Mouse (Mus musculus) liver, embryonic 15.5 days (tissue): ENCODE results near the gene Fabp3. TPM values are rescaled to one million over a fixed set of nuclear protein-coding genes. Genes with fewer than 3 reads are reported as not detected.

ENCODE experiments used
- ATAC-seq: fragments of 200-750 bp; cut with Nextera tagmentation; 2 replicates; pipeline ENCODE4 v1.8.0; 2017; ENCODE audit warnings: moderate number of reproducible peaks, mild to moderate bottlenecking, moderate library complexity; ENCODE audit not compliant: insufficient read depth
- H3K27ac ChIP-seq: fragments of 300-500 bp; sonication (generic); replicated peaks from 2 replicates; pipeline ENCODE4 v1.5.1; 2015; ENCODE audit warnings: mild to moderate bottlenecking, inconsistent platforms
- H3K27me3 ChIP-seq: fragments of 300-500 bp; sonication (generic); 2 replicates; pipeline ENCODE4 v1.6.1; 2015; ENCODE audit warnings: mild to moderate bottlenecking, inconsistent platforms
- H3K36me3 ChIP-seq: fragments of 300-500 bp; sonication (generic); replicated peaks from 2 replicates; pipeline ENCODE4 v1.6.1; 2015; ENCODE audit warnings: moderate library complexity, mild to moderate bottlenecking, inconsistent platforms
- H3K4me1 ChIP-seq: fragments of 300-500 bp; sonication (generic); replicated peaks from 2 replicates; pipeline ENCODE4 v1.6.1; 2015; ENCODE audit warnings: inconsistent platforms
- H3K4me2 ChIP-seq: fragments of 300-500 bp; sonication (generic); 2 replicates; pipeline ENCODE4 v1.6.1; 2015; ENCODE audit warnings: moderate library complexity, mild to moderate bottlenecking, inconsistent platforms
- H3K4me3 ChIP-seq: fragments of 300-500 bp; sonication (generic); replicated peaks from 2 replicates; pipeline ENCODE4 v1.5.1; 2015; ENCODE audit warnings: mild to moderate bottlenecking, inconsistent platforms
- H3K9ac ChIP-seq: fragments of 300-500 bp; sonication (generic); 2 replicates; pipeline ENCODE4 v1.6.1; 2015; ENCODE audit warnings: moderate library complexity, mild to moderate bottlenecking, inconsistent platforms
- H3K9me3 ChIP-seq: fragments of 300-500 bp; sonication (generic); replicated peaks from 2 replicates; pipeline ENCODE4 v1.6.1; 2016; ENCODE audit warnings: inconsistent platforms
- WGBS: fragments of 180-500 bp; shearing (Covaris S2); methylation state at CpG from one replicate; pipeline ENCODE4 v1.1.7; 2015; ENCODE audit warnings: mixed read lengths; ENCODE audit not compliant: insufficient replicate concordance; 5-methylcytosine and 5-hydroxymethylcytosine counted together
- polyA plus RNA-seq: library from polyadenylated mRNA; unstranded; fragments of >200 nt; fragmentation: Nextera tagmentation; extraction: Ambion mirVana; gene quantifications from 2 replicates; pipeline ENCODE4 v1.2.1, GENCODE M21; 2015

Gene Fabp3
- polyA plus RNA-seq, 1 experiment from 2014 or later: 4.5 TPM

DNA sequence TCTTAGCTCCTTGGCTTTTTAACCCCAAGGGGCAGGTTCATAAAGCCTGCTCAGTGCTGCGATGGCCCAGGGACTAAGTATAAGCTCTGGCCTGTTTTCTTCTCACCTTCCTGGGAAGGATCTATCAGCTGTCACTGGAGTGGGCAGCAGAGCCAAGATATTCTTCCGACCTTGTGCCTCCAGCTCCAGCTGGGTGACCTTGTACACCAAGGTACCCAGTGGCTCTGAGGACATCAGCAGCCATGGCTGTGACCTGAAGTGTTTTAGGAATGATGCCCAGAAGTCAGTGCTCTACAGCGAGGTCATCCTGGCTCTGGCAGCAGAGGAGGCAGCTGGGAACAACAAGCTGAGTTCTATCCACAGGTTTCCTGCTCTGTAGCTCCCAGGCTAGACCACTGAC is 4.1 kb downstream of the Fabp3 start:
- ATAC-seq: no peak
- no peak overlapping the region for H3K4me3 ChIP-seq
- H3K9ac ChIP-seq: no peak overlapping the region
- H3K27ac ChIP-seq: no peak overlapping the region
- no peak overlapping the region for H3K4me2 ChIP-seq
- H3K36me3 ChIP-seq: peaks cover 12% of the 10 kb centered on the region
- H3K27me3 ChIP-seq: peaks cover 46% of the 10 kb centered on the region
- peaks cover 16% of the 10 kb centered on the region for H3K4me1 ChIP-seq
- WGBS: 76% methylated on average over 3 of the region's 3 CpGs
- no peaks in the 10 kb centered on the region for H3K9me3 ChIP-seq

- WGBS: 75% methylated on average over 4 of the region's 4 CpGs
- peaks cover 36% of the 10 kb centered on the region for H3K27me3 ChIP-seq
- peaks cover 6% of the 10 kb centered on the region for H3K4me1 ChIP-seq
- no peak for ATAC-seq
- H3K9me3 ChIP-seq: no peaks in the 10 kb centered on the region
- no peak overlapping the region for H3K9ac ChIP-seq
- H3K4me2 ChIP-seq: no peak overlapping the region
- no peak overlapping the region for H3K27ac ChIP-seq
- no peak overlapping the region for H3K4me3 ChIP-seq
- peaks cover 21% of the 10 kb centered on the region for H3K36me3 ChIP-seq
These were observed 5.2 kb downstream of the Fabp3 start for GRCm38 (mm10) chr4:130313552-130313951.

GRCm38 (mm10) chr4:130315771-130316527 is 7.6 kb downstream of the Fabp3 start:
- H3K27ac ChIP-seq: no peak overlapping the region
- 75% methylated on average over 13 of the region's 13 CpGs for WGBS
- no peaks in the 10 kb centered on the region for H3K4me1 ChIP-seq
- H3K9ac ChIP-seq: no peak overlapping the region
- ATAC-seq: no peak
- no peak overlapping the region for H3K4me3 ChIP-seq
- peaks cover 32% of the 10 kb centered on the region for H3K36me3 ChIP-seq
- no peaks in the 10 kb centered on the region for H3K9me3 ChIP-seq
- no peak overlapping the region for H3K4me2 ChIP-seq
- peaks cover 12% of the 10 kb centered on the region for H3K27me3 ChIP-seq

DNA sequence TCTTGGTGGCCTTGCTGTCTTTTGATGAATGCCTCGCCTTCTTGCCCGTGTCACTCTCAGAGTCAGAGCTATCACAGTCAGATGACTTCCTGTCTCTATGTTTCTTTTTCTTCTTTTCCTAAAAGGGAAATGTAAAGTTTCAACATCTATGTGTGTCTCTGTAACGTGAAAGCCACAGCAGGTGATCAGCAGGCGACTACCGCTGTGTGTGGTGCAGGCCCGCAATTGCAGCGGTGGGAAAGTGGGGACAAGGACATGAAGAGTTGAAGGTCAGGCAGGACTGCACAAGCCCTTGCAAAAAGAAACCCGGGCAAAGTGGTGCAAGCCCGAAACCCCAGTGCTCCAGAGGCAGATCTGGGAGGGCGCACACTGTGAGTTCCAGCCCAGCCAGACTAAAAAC is 8.3 kb downstream of the Fabp3 start:
- Histone ChIP-seq H3K36me3 (peaks cover 36% of the 10 kb centered on the region), H3K27ac (no peak overlapping the region), H3K4me3 (no peak overlapping the region), H3K9me3 (no peaks in the 10 kb centered on the region), H3K27me3 (peaks cover 5% of the 10 kb centered on the region), H3K4me1 (peaks cover 3% of the 10 kb centered on the region), H3K9ac (no peak overlapping the region), H3K4me2 (no peak overlapping the region)
- WGBS: 67% methylated on average over 10 of the region's 10 CpGs
- no peak for ATAC-seq

GRCm38 (mm10) chr4:130318122-130318521 is 9.7 kb downstream of the Fabp3 start:
- WGBS: 69% methylated on average over 3 of the region's 3 CpGs
- Histone ChIP-seq H3K27ac (no peak overlapping the region), H3K4me1 (peaks cover 13% of the 10 kb centered on the region), H3K4me3 (no peak overlapping the region), H3K9ac (no peak overlapping the region), H3K36me3 (peaks cover 44% of the 10 kb centered on the region), H3K9me3 (no peaks in the 10 kb centered on the region), H3K4me2 (no peak overlapping the region), H3K27me3 (no peaks in the 10 kb centered on the region)
- ATAC-seq: no peak

DNA sequence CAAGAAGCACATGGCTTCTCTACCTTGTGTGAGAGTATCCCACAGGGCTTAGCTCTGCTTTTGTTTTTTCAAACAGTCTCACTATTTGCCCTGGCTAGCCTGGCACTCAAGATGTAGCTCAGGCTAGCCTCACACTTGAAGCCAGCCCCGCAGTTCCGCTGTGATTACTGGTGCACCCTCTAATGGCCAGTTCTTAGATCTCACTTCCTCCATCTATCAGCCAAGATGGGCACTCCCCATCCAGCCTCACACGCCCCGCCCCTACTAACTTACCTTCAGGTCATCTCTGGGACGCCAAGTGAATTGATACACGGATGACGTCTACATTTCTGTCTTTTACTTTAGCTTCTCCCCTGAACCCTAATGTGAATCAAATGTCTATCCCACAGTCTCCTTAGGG is 11.2 kb downstream of the Fabp3 start:
- WGBS: 82% methylated on average over 7 of the region's 7 CpGs
- Histone ChIP-seq H3K27ac (no peak overlapping the region), H3K9ac (no peak overlapping the region), H3K9me3 (no peaks in the 10 kb centered on the region), H3K27me3 (no peaks in the 10 kb centered on the region), H3K4me3 (no peak overlapping the region), H3K4me2 (no peak overlapping the region), H3K36me3 (peaks cover 55% of the 10 kb centered on the region), H3K4me1 (peaks cover 13% of the 10 kb centered on the region)
- no peak for ATAC-seq

GRCm38 (mm10) chr4:130321640-130322039 is 13.2 kb downstream of the Fabp3 start:
- WGBS: 68% methylated on average over 7 of the region's 7 CpGs
- no peaks in the 10 kb centered on the region for H3K9me3 ChIP-seq
- peaks cover 13% of the 10 kb centered on the region for H3K4me1 ChIP-seq
- no peak overlapping the region for H3K27ac ChIP-seq
- peaks cover 60% of the 10 kb centered on the region for H3K36me3 ChIP-seq
- no peak overlapping the region for H3K4me2 ChIP-seq
- no peak overlapping the region for H3K4me3 ChIP-seq
- no peaks in the 10 kb centered on the region for H3K27me3 ChIP-seq
- ATAC-seq: no peak
- no peak overlapping the region for H3K9ac ChIP-seq

- H3K4me3 ChIP-seq: no peak overlapping the region
- no peaks in the 10 kb centered on the region for H3K27me3 ChIP-seq
- H3K4me1 ChIP-seq: peaks cover 13% of the 10 kb centered on the region
- 69% methylated on average over 7 of the region's 7 CpGs for WGBS
- ATAC-seq: no peak
- H3K4me2 ChIP-seq: no peak overlapping the region
- H3K36me3 ChIP-seq: peaks cover 68% of the 10 kb centered on the region
- no peak overlapping the region for H3K27ac ChIP-seq
- no peak overlapping the region for H3K9ac ChIP-seq
- no peaks in the 10 kb centered on the region for H3K9me3 ChIP-seq
These were observed 14.2 kb downstream of the Fabp3 start for GRCm38 (mm10) chr4:130322567-130322966.

DNA sequence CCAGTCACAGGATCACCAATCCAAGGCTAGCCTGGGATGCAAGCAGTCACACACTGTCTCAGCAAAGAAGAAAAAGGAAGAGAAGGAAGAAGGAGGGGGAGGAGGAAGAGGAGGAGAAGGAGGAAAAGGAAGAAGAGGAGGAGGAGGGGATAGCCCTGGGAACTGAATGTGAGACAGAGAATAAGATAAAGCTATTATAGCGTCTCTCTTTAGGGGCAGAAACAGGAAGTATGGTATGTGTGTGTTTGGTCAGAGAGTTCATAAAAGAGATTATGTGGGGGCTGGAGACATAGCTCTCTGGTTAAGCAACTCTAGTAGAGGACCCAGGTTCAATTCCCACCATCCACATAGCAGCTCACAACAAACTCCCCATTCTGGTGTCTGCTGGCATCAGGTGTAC is 14.8 kb downstream of the Fabp3 start:
- WGBS: 37% methylated on average over 1 of the region's 1 CpGs

GRCm38 (mm10) chr4:130323607-130324006 is 15.2 kb downstream of the Fabp3 start:
- Histone ChIP-seq H3K36me3 (peaks cover 69% of the 10 kb centered on the region), H3K4me2 (no peak overlapping the region), H3K4me3 (no peak overlapping the region), H3K9ac (no peak overlapping the region), H3K4me1 (peaks cover 13% of the 10 kb centered on the region), H3K9me3 (no peaks in the 10 kb centered on the region), H3K27ac (no peak overlapping the region), H3K27me3 (no peaks in the 10 kb centered on the region)
- 77% methylated on average over 5 of the region's 5 CpGs for WGBS
- ATAC-seq: no peak

More for the DNA sequence above, 14.8 kb downstream of the Fabp3 start:
- Histone ChIP-seq H3K4me1 (peaks cover 13% of the 10 kb centered on the region), H3K4me3 (no peak overlapping the region), H3K27me3 (no peaks in the 10 kb centered on the region), H3K4me2 (no peak overlapping the region), H3K36me3 (peaks cover 69% of the 10 kb centered on the region), H3K27ac (no peak overlapping the region), H3K9me3 (no peaks in the 10 kb centered on the region), H3K9ac (no peak overlapping the region)
- no peak for ATAC-seq

GRCm38 (mm10) chr4:130325446-130325845 is 17.1 kb downstream of the Fabp3 start:
- 83% methylated on average over 2 of the region's 2 CpGs for WGBS
- H3K36me3 ChIP-seq: peaks cover 67% of the 10 kb centered on the region

GRCm38 (mm10) chr4:130327366-130327765 is 19.0 kb downstream of the Fabp3 start:
- Histone ChIP-seq H3K27ac (no peak overlapping the region), H3K9ac (no peak overlapping the region), H3K4me2 (no peak overlapping the region), H3K4me3 (no peak overlapping the region), H3K36me3 (peaks cover 65% of the 10 kb centered on the region), H3K9me3 (no peaks in the 10 kb centered on the region), H3K4me1 (0 out of 2 replicates have a peak, but pooled peaks cover 3% of the 10 kb centered on the region), H3K27me3 (no peaks in the 10 kb centered on the region)
- WGBS: 81% methylated on average over 9 of the region's 9 CpGs
- ATAC-seq: no peak

More at GRCm38 (mm10) chr4:130325446-130325845, 17.1 kb downstream of the Fabp3 start:
- no peak overlapping the region for H3K4me2 ChIP-seq
- H3K4me1 ChIP-seq: peaks cover 13% of the 10 kb centered on the region
- H3K27ac ChIP-seq: no peak overlapping the region
- no peak for ATAC-seq
- no peak overlapping the region for H3K9ac ChIP-seq
- H3K4me3 ChIP-seq: no peak overlapping the region
- no peaks in the 10 kb centered on the region for H3K9me3 ChIP-seq
- H3K27me3 ChIP-seq: no peaks in the 10 kb centered on the region
